Mouse (Mus musculus): ENCODE results near the gene Nars2.

Gene Nars2

DNA sequence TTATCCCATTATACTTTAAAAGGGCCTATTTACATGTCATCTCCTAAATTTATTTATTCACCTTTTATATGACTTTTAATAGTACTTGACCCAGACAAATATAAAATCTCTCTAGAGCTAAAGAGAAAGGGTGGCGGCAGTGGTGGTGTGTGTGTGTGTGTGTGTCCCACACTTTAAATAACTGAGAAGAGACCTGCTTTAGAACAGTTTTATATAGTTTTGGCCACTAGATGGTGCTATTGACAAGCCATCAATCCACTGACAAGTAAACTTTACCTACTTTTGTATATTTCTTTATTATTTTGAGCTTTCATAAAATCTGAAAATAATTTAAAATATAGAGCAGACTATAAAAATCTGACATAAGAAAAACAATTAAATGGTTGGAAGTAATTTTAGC, 19.1 kb downstream of the Nars2 start:
- DNase-seq (ENCODE audit: extremely low read depth, low read depth, low spot score): no peak

DNA sequence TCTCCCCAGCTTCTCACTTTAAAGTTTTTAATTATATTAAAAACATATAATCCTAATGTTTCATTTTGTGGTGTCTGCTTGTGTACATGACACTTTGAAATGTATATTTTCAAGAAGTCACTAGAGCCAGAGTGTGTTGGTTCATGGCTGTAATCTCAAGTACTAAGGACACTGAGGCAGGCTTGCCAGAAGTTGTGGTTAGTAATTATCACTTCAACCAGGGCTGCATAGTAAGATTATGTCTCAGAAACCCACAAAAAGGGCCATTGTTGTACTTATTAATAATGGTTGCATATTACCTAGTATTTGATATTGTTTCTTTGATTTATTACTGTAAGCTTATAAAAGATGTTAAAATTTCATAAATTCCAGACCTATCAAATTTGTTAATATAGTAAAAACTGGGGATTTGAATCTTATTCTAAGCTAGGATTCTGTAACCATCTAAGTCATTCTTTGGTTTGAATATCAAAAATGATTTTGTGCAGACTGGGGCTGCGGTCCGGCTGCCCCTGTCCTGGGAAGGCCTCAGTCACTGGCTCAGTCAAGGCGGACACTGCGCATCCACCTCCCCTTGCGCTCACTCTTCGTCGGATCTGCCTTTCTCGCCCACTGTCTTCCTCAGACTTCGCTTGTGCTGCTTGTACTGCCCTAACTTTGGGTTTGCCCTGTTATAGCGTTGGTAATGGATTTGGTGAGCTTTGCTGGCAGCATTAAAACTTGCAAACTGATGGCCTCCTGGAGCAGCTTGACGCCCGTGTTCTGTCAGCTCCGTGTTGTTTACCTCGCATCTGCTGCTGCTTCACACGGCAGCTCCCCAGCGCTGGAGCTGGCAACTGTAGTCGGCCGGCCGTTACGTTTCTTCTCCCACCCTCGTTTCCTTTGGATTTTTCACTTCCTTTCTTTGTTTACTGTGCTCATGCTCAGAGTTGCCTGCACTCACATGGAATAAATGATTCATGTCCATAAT, 20.0 kb downstream of the Nars2 start:
- DNase-seq (ENCODE audit: extremely low read depth, low read depth, low spot score): no peak

DNA sequence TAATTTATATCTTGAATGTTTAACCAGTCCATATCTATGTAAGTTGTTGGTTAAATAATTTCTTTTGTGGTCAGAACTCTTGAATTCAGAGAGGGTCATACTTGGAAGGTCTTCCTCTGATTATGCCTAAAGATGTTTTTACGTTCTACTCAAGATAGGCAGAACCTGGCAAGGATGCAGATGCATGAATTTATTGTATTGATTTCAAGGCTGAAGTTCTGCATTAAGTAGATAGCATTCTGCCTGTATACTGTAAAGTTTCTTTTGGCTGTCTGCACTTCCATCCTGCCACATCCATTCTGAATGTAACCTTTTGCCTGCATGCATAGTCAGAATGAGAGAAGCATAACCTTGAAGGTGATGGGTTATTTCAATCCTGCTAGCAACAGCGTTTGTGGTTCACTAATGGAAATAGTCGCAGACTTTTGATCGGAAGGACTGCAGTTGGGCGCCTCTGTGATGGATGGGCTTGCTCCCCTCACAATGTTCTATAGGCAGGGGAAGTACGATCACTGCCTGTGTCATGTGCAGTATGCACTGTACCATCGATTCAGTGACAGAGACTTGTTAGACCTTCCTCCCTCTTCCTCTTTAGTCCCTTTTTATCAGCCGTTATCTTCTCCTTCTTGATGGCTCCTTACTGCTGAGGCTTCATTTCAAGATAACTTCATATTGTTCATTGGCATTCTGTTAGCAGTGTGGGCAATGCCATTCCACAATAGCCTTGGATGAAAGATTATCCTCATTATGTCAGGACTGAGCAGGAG, 21.0 kb downstream of the Nars2 start:
- DNase-seq (ENCODE audit: extremely low read depth, low read depth, low spot score): no peak

DNA sequence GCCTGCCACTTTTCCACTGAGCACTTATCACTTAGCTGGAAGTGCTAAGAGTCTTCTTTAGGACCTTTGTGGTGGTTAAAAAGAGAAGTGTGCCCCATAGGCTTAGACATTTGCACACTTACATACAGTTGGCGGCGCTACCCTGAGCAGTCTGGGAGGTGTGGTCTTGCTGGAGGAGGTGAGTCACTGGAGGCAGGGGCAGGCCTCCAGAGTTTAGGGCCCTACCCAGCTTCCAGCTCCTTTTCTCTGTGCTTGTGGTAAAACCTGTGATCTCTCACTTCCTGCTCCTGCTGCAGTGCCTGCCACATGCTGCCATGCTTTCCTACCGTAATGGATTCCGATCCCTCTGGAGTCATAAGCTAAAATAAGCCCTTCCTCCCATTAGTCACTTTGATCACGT, 24.6 kb downstream of the Nars2 start:
- no peak for DNase-seq (ENCODE audit: extremely low read depth, low read depth, low spot score)

DNA sequence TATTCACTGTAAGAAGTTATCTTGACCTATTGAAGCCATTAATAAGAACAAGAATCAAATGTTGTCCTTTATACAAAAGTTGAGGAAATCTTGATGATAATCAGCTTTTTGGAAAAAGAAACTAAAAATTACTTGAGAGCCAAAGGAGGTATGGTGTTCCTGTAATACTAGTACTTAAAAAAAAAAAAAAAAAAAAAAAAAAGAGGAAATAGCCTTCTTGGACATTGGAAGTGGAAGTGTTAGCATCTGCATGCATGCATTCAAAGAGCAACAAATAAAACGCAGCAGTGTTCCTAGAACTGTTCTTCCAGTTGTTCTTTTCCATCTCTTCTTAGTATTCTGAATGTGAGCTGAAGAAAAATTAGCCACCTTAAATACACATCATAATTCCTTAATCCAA, 25.9 kb downstream of the Nars2 start:
- DNase-seq (ENCODE audit: extremely low read depth, low read depth, low spot score): no peak

DNA sequence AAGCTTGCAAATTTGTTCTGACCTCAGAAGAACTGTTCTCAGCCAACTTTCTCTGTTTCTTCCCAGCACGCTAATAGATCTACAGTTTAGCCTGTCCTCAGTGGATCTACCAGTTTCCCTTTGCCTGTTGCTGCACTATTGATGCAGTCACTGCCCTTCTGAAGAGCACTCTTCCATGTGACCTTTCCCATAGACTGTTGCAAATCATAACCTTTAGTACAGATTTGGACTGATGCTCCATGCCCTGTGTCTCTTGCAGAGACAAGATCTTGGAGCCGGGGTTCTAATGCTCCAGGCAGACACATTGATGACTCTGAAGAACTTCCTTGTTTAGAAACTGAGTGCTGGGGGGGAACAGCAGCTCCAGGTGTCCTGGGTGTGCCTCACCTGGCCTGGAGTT, 30.1 kb downstream of the Nars2 start:
- no peak for DNase-seq (ENCODE audit: extremely low read depth, low read depth, low spot score)

DNA sequence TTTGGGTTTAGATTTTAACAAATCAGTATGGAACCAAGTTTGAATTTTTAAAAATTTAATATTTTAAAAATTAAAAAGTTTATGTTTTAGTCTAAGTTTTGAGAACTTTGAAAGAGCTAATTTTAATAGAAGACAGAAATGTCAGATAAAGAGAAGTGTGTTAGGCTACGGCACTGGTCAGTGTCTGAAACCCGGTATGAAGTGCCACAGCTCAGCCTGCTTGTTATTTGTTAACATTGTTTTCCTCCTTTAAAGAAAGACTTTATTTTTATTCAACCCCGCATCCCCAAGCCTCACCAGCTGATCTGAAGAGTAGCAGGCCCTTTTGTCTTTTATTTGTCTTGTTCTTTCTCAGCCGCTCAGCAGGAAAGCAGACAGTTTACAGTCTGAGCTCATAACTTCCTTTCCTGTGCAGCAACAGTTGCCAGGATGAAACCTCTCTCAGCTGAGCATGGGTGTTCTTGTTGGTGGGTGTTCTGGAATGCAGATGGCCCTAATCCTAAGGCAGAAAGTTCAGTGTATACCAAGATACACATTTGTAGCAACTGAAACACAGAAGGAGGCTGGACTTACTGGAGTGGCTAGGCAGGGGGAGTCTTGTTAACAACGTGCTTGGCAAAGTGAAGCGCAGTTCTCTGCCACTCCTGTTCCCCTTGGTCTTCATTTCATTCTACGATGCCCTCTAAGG, 32.5 kb downstream of the Nars2 start:
- DNase-seq (ENCODE audit: extremely low read depth, low read depth, low spot score): no peak

DNA sequence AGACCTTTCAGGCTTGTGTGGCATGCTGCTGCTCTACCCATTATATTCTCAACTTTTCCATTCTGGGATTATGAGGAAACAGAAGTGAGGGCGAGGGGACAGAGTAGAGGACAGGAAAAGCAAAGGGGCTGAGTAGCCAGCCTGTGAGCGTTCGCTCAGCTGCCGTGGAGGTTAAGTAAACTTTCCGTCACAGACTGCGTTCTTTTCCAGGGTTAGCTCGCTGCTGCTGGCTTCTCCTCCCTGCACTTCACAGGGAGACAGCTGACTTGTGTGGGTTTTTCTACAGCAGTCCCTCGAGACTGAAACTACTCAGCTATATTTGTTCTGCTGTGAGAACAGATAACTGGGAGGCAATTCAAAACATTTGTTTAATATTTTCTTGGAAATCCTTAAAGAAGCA, 34.5 kb downstream of the Nars2 start:
- no peak for DNase-seq (ENCODE audit: extremely low read depth, low read depth, low spot score)

DNA sequence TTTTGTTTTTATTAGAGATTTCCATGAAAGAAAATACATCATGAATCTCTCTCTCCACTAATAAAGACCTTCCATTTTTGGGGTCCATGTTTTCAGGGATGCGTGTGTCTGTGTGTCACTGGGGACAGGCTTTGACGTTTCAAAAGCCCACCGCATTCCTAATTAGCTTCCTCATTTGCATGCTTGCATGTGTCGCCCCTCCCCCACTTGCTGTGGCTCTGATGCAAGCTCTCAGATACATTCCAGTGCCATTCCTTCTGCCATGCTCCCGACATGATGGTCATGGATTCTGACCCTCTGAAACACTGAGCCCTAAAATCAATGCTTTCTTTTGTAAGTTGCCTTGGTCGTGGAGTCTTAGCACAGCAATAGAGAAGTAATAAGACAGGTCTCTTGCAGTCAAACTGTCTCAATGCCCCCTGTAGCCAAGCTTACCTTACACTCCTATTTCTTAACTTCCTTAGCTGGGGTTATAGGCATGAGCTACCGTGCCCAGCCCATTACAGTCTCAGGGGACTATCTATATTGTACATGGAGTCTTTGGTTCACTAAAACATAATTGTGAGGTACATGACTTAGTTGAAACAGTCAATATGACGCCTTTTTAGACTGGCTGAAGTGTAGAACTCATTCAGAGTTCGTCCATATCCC, 35.6 kb downstream of the Nars2 start:
- DNase-seq (ENCODE audit: extremely low read depth, low read depth, low spot score): no peak

DNA sequence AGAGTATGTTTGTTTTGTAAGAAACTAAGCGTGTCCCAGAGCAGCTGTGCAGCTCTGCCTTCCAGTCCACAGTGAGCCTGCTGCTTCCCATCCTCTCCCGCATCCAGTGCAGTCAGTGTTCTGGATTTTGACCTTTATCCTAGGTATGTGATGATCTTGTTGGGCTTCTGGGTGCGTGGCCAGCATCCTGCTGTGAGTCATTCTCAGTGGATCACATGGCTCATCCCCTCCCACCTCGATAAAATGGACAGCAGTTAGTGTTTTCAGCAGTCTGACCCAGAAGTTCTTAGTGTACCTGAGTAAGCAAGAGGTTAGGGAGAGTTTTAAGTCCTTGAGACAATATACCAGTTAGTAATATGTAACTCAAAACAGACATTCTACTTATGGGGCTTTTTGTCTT, 36.4 kb downstream of the Nars2 start:
- no peak for DNase-seq (ENCODE audit: extremely low read depth, low read depth, low spot score)

DNA sequence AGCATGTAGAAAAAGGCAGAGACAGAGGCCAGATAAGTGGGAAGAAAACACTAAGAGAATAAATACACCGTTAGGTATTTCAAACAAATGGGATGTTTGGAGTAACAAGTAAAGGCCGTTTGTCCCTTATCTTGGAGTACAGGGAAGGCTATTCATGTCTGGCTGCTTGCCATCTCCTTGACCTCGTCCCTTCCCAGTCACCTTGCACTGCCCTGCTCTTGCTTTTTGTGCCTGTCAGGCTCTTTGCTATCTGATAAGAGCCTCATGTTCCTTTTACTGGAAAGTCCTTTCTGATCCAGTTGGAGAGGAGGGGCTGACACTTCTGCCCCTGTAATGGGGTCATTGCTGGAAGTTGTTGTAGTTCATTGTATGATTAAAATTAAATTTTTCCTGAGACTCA, 61.7 kb downstream of the Nars2 start:
- DNase-seq (ENCODE audit: extremely low read depth, low read depth, low spot score): no peak

DNA sequence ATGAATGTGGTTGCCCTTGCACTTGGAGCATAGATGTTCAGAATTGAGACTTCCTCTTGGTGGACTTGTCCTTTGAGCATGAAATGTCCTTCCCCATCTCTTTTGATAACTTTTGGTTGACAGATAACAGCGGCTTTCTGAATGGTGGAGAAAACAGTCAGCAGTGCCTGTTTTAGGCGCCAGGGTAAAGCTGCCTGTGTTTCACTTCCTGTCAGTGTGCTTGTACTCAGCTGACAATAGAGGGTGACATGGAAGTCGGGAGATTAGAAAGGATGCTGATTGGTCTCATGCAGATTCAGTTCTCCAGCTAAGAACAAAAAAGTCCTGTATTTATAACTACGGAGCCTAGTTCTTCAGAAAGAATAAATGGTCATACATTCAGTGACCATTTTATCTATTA, 66.7 kb downstream of the Nars2 start:
- no peak for DNase-seq (ENCODE audit: extremely low read depth, low read depth, low spot score)

DNA sequence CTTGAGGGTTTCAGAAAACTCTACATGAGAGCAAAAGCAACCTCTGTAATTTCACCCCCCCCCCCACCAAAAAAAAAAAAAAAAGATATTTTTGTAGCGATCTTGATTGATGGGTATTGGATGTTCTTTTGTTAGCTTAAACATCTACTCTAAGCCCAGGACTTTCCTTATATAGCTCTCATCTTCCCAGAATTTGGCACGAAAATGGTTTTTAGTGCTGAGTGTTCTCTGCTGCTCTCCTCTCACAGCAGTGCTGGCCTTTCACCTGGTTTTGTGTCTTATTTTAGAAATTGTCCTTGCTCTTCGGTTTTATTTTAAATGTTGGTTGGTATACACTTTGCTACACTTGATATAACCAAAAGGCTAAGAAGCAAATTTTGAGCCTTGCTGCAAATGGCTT, 67.1 kb downstream of the Nars2 start:
- DNase-seq (ENCODE audit: extremely low read depth, low read depth, low spot score): no peak

DNA sequence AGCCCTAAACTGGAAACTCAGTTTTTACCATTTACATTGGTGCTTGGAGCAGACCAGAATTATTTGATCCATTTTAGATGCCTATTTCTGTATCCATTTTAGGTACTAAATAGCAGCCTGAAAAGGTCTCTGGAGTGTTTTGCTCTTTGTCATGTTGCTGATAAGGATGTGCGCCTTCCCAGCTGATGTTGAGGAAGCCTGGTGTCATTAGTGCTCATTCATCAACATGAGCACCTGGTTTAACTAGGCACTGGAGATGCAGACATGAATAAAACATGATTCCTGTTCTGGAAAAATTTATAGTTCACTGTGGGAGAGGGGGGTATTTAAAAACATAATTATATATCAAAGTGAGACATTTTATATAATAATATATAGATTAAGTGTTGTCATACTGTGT, 68.0 kb downstream of the Nars2 start:
- no peak for DNase-seq (ENCODE audit: extremely low read depth, low read depth, low spot score)

DNA sequence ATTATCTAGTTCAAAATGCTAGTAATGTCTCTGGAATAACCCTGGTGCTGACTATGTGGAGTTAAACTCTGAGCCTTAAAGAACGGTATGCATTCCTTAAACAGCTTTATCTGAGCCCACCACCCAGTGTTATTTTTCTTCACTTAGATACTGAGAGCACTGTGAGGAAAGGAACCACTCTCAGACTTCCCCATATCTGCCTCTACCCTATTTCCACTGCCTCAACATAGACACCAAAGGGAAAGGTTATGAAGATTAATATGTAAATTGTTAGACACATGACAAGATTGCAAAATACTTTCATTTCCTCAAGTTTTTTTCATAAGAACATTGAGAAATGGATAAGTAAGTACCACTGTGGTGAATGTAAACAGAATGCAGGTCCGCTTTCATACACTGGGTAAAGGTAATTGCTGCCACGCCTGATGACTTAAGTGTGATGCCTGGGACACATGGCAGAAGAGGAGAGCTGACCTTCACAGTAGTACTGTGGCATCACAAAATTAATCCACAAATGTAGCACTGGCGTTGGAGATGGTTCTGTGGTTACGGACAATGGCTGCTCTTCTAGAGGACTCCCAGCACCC, 75.6 kb downstream of the Nars2 start:
- no peak for DNase-seq (ENCODE audit: extremely low read depth, low read depth, low spot score)

DNA sequence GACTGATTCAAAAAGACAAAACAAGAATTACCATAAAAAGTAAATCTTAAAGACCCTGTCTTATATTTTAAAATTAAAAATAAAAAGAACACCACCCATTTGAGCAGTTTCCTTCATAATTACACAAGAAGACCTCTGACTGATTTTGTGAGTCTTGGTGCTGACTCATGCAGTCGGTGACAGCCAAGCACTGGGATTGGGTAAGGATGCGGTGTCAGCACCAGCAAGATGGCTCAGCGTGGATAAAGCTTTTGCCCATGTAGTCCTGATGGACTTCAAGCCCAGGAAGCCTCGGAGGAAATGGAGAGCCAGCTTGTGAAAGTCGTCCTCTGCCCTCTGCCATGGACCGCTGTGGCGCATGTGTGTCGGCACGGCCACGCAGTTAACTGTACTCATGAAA, 77.8 kb downstream of the Nars2 start:
- DNase-seq (ENCODE audit: extremely low read depth, low read depth, low spot score): no peak

DNA sequence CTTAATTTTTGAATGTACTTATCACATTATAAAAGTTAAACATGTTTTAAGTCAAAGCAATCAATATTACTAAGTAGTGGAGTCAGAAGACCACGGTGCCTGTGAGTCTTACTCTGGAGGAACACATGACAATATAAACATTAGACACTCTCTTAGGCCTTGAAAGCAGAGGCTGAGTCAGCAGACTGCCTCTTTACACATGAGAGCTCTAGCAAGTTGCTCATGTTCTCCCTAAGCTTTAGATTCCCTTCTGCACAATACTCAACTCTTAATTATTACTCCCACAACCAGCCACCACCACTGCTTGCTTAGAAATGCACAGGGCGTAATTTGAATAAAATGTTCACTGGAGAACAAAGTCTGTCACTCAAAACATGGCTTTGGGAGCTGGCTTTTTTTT, 81.1 kb downstream of the Nars2 start:
- DNase-seq (ENCODE audit: extremely low read depth, low read depth, low spot score): no peak

DNA sequence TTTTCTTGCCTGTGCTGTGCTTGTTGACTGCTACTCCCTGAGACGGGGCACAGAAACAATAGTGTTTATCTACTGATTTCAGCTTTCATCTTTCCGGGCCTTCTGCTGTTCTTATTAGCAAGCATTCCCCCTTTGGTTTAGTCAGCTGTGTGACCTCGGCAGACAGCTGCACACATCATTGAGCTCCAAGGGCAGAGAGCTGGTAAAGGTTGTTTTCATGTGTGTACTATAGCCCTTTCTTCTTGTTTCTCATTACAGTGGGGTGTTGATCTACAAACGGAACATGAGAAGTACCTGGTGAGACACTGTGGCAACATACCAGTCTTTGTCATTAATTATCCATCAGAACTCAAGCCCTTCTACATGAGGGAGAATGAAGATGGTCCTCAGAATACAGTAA, 88.3 kb downstream of the Nars2 start:
- no peak for DNase-seq (ENCODE audit: extremely low read depth, low read depth, low spot score)

DNA sequence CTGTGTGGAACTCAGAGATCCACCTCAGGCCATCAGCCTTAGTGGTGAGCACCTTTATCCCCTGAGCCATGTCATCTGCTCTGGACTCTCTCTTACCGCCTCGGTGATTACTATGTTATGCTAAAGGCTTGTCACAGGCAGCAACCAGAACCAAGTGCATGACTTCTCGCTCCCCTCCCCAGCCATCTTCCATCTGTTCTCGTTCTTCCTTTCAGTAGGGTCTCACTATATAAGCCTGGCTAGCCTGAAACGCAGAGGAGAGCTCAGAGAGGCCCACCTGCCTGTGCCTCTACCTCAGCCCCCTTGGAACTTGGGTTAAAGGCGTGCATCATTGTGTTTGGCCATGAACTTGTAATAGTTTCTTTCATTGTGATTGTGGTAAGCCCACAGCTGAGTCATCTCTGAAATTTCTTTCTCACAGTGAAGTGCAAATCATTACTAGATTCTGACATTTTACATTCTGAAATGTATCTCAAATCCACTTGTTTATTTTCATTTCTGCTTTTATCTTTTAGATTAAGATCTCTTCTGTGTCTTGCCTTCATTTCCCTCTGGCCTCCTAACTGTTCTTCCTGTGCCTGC, 90.7 kb downstream of the Nars2 start:
- DNase-seq (ENCODE audit: extremely low read depth, low read depth, low spot score): no peak

DNA sequence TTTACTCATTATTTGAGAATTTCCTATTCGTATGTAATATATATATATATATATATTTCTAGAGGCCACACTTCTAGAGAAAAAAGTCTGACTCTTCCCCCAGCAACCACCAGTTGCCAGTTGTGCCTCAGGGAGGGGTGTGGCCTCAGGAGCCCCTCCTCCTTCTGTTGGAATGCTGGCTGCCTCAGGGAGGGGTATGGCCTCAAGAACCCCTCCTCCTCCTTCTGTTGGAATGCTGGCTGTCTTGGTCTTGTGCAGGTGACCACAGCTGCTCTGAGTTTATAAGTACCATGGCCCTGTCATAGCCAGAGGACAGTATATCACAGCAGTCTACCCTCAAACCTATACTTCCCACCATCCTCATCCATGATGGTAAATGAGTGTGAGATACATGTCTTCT, 91.7 kb downstream of the Nars2 start:
- DNase-seq (ENCODE audit: extremely low read depth, low read depth, low spot score): no peak
